Mouse (Mus musculus) midbrain, postnatal 0 days (tissue): ENCODE measurements around the gene Gm28044. TPM values are rescaled to one million over a fixed set of nuclear protein-coding genes. Genes with fewer than 3 reads are reported as not detected.

ENCODE experiments used
- ATAC-seq: fragments of 200-750 bp; cut with Nextera tagmentation; 2 replicates; pipeline ENCODE4 v1.8.0; 2017; ENCODE audit warnings: moderate number of reproducible peaks, mild to moderate bottlenecking, moderate TSS enrichment, moderate library complexity; ENCODE audit not compliant: low FRiP score
- DNase-seq: peaks from one replicate; pipeline ENCODE4 v3.0.0-alpha.2; 2015; ENCODE audit warnings: low spot score
- H3K27ac ChIP-seq: fragments of 300-500 bp; sonication (generic); 2 replicates; pipeline ENCODE4 v1.5.1; 2014; ENCODE audit warnings: low read depth, mild to moderate bottlenecking, low read length, mixed read lengths
- H3K27me3 ChIP-seq: fragments of 300-500 bp; sonication (generic); 2 replicates; pipeline ENCODE4 v1.6.1; 2014; ENCODE audit warnings: low read length, control low read depth, mixed read lengths; ENCODE audit not compliant: insufficient read depth
- H3K36me3 ChIP-seq: fragments of 300-500 bp; sonication (generic); 2 replicates; pipeline ENCODE4 v1.6.1; 2014; ENCODE audit warnings: low read length, control low read depth, mixed read lengths; ENCODE audit not compliant: insufficient read depth
- H3K4me1 ChIP-seq: fragments of 300-500 bp; sonication (generic); 2 replicates; pipeline ENCODE4 v1.6.1; 2014; ENCODE audit warnings: mild to moderate bottlenecking, control low read depth, antibody characterized with exemption, low read length, mixed read lengths; ENCODE audit not compliant: insufficient read depth
- H3K4me2 ChIP-seq: fragments of 300-500 bp; sonication (generic); 2 replicates; pipeline ENCODE4 v1.6.1; 2014; ENCODE audit warnings: low read depth, mild to moderate bottlenecking, low read length, mixed read lengths; ENCODE audit not compliant: poor library complexity, severe bottlenecking
- H3K4me3 ChIP-seq: fragments of 300-500 bp; sonication (generic); 2 replicates; pipeline ENCODE4 v1.5.1; 2014; ENCODE audit warnings: low read depth, mild to moderate bottlenecking, low read length, moderate library complexity
- H3K9ac ChIP-seq: fragments of 300-500 bp; sonication (generic); replicated peaks from 2 replicates; pipeline ENCODE4 v1.6.1; 2014; ENCODE audit warnings: mild to moderate bottlenecking, low read length, moderate library complexity, mixed read lengths; ENCODE audit not compliant: poor library complexity, severe bottlenecking
- H3K9me3 ChIP-seq: fragments of 300-500 bp; sonication (generic); 2 replicates; pipeline ENCODE4 v1.6.1; 2016; ENCODE audit warnings: low read length, control low read depth
- CTCF ChIP-seq: IDR thresholded peaks from 2 replicates; pipeline ENCODE4 v1.5.1; 2016; ENCODE audit warnings: antibody characterized with exemption, mild to moderate bottlenecking
- WGBS: fragments of 180-500 bp; shearing (Covaris S2); extraction: QIAGEN DNeasy Blood & Tissue Kit; methylation state at CpG from one replicate; pipeline ENCODE4 v1.1.7; 2014; 5-methylcytosine and 5-hydroxymethylcytosine counted together
- polyA plus RNA-seq: library from polyadenylated mRNA; unstranded; fragments of >200 nt; fragmentation: Nextera tagmentation; extraction: Ambion mirVana; gene quantifications from 2 replicates; pipeline ENCODE4 v1.2.1, GENCODE M21; 2015
- total RNA-seq: library from RNA; depleted of rRNA; stranded (reverse); fragments of >200 nt; gene quantifications from 2 replicates; pipeline ENCODE4 v1.2.3, GENCODE M21; 2014

The Gm28044 gene
- total and polyA plus RNA-seq, 2 experiments from 2014 or later, result not detected

GRCm38 (mm10) chr13:67343422-67343821 is 16.9 kb downstream of the Gm28044 start:
- no peak overlapping the region for H3K4me3 ChIP-seq
- no peak overlapping the region for H3K4me2 ChIP-seq
- H3K36me3 ChIP-seq, result no peaks in the 10 kb centered on the region
- 82% methylated on average over 2 of the region's 2 CpGs for WGBS
- no peaks in the 10 kb centered on the region for H3K4me1 ChIP-seq
- no peak overlapping the region for H3K9ac ChIP-seq
- no peak for ATAC-seq
- no peak for DNase-seq
- no peak overlapping the region for H3K27ac ChIP-seq
- H3K27me3 ChIP-seq, result no peaks in the 10 kb centered on the region
- H3K9me3 ChIP-seq, result no peaks in the 10 kb centered on the region
- TF ChIP-seq CTCF, result no peak

- ATAC-seq (peak; percentile 5; the same call in 1 of the 2 replicates), DNase-seq (no peak)
- H3K4me2 ChIP-seq, result peak overlapping the region; percentile 59
- H3K4me3 ChIP-seq, result peak overlapping the region; percentile 50
- no peak overlapping the region for H3K27ac ChIP-seq
- 60% methylated on average over 1 of the region's 1 CpGs for WGBS
- no peaks in the 10 kb centered on the region for H3K9me3 ChIP-seq
- H3K27me3 ChIP-seq, result no peaks in the 10 kb centered on the region
- H3K36me3 ChIP-seq, result no peaks in the 10 kb centered on the region
- peak overlapping the region; percentile 62 for H3K9ac ChIP-seq
- TF ChIP-seq CTCF, result no peak
- peaks cover 3% of the 10 kb centered on the region; the same call in 1 of the 2 replicates for H3K4me1 ChIP-seq
Observed at GRCm38 (mm10) chr13:67332877-67333276, 27.5 kb downstream of the Gm28044 start.

GRCm38 (mm10) chr13:67332019-67332724 is 28.2 kb downstream of the Gm28044 start, which contains the start of gene Zfp595:
Gene Zfp595, minus strand, starts transcription at chr13:67332570.
- Histone ChIP-seq H3K27ac (no peak within 1 kb of the TSS), H3K36me3 (no peaks in the 10 kb centered on the region), H3K9me3 (no peaks in the 10 kb centered on the region), H3K27me3 (no peaks in the 10 kb centered on the region), H3K9ac (peak within 1 kb of the TSS; percentile 62), H3K4me3 (peak within 1 kb of the TSS; percentile 50), H3K4me2 (peak within 1 kb of the TSS; percentile 59), H3K4me1 (peaks cover 3% of the 10 kb centered on the region; the same call in 1 of the 2 replicates)
- TF ChIP-seq CTCF, result peak; percentile 74
- DNase-seq (peak; percentile 92), ATAC-seq (peak; percentile 91)
- 12% methylated on average over 17 of the region's 17 CpGs for WGBS

- H3K4me1 ChIP-seq, result 0 out of 2 replicates have a peak, but pooled peaks cover 3% of the 10 kb centered on the region
- H3K4me2 ChIP-seq, result peak overlapping the region; percentile 83
- DNase-seq, result peak; percentile 12
- peak overlapping the region; percentile 74 for H3K4me3 ChIP-seq
- no peak for TF ChIP-seq CTCF
- H3K9me3 ChIP-seq, result no peaks in the 10 kb centered on the region
- peak overlapping the region; percentile 75; the same call in 1 of the 2 replicates for H3K9ac ChIP-seq
- H3K27me3 ChIP-seq, result no peaks in the 10 kb centered on the region
- H3K36me3 ChIP-seq, result no peaks in the 10 kb centered on the region
- H3K27ac ChIP-seq, result peak overlapping the region; percentile 65
- 22% methylated on average over 5 of the region's 5 CpGs for WGBS
- peak; percentile 61 for ATAC-seq
Observed at GRCm38 (mm10) chr13:67306718-67307117, 53.6 kb downstream of the Gm28044 start.

- TF ChIP-seq CTCF, result peak; percentile 39
- peak within 1 kb of the TSS; percentile 75 for H3K9ac ChIP-seq
- peak within 1 kb of the TSS; percentile 74 for H3K4me3 ChIP-seq
- H3K9me3 ChIP-seq, result no peaks in the 10 kb centered on the region
- H3K4me1 ChIP-seq, result 0 out of 2 replicates have a peak, but pooled peaks cover 3% of the 10 kb centered on the region
- peak within 1 kb of the TSS; percentile 65 for H3K27ac ChIP-seq
- no peaks in the 10 kb centered on the region for H3K27me3 ChIP-seq
- no peaks in the 10 kb centered on the region for H3K36me3 ChIP-seq
- peak within 1 kb of the TSS; percentile 83 for H3K4me2 ChIP-seq
- WGBS, result 8% methylated on average over 16 of the region's 16 CpGs
- peak; percentile 97 for DNase-seq
- ATAC-seq, result peak; percentile 100
Observed at GRCm38 (mm10) chr13:67305822-67306672, 54.3 kb downstream of the Gm28044 start, which contains the start of gene Zfp457. Gene Zfp457, minus strand, starts transcription at chr13:67306485.
